Mouse (Mus musculus) T-helper 17 cell (primary cell): Measurements from ENCODE around the gene Ifitm5.
"Not testable (repeated sequence)": the region's sequence is repeated elsewhere in the genome, so short reads cannot be mapped to it uniquely, and the experiment has no call there.

ENCODE experiments used
- in situ Hi-C, 2 experiments: fragments of 300-600 bp; cut with MboI, MseI; formaldehyde crosslinking; loops; 1 replicate in 1 of 2; 2 replicates in 1 of 2; pipeline ENCODE4 v1.15.1; 2025; ENCODE audit warnings: high pct_unique_total_duplicates in 2 of 2

The Ifitm5 gene

GRCm38 (mm10) chr7:140949824-140950530 lies at the start of gene Ifitm5:
TSS of gene Ifitm5 (minus strand) at chr7:140950291.
- in situ Hi-C loops = loop anchor here in 1 of 2 experiments (5.0 kb wide), 1 partner anchor 222 kb away; the partner anchor contains the start of gene Rnh1

- in situ Hi-C loops = no loop called here
These were observed 49.0 kb upstream of the Ifitm5 start for GRCm38 (mm10) chr7:140998853-140999700.

- in situ Hi-C loops = no loop called here
These were observed 47.7 kb upstream of the Ifitm5 start for GRCm38 (mm10) chr7:140997817-140998216.

GRCm38 (mm10) chr7:140991117-140991689 lies 41.1 kb upstream of the Ifitm5 start:
- in situ Hi-C loops = no loop called here

- in situ Hi-C loops = no loop called here
These were observed 40.5 kb upstream of the Ifitm5 start for GRCm38 (mm10) chr7:140990622-140991021.

GRCm38 (mm10) chr7:140990185-140990584 lies 40.1 kb upstream of the Ifitm5 start:
- in situ Hi-C loops = no loop called here

GRCm38 (mm10) chr7:140989022-140989421 lies 38.9 kb upstream of the Ifitm5 start:
- in situ Hi-C loops = no loop called here

GRCm38 (mm10) chr7:140987182-140988138 lies 37.4 kb upstream of the Ifitm5 start:
- in situ Hi-C loops = no loop called here

GRCm38 (mm10) chr7:140982971-140983370 lies 32.9 kb upstream of the Ifitm5 start:
- in situ Hi-C loops = no loop called here

GRCm38 (mm10) chr7:140981704-140982103 lies 31.6 kb upstream of the Ifitm5 start:
- in situ Hi-C loops = no loop called here

GRCm38 (mm10) chr7:140976720-140977119 lies 26.6 kb upstream of the Ifitm5 start:
- in situ Hi-C loops = not testable (repeated sequence)

- in situ Hi-C loops = no loop called here
These were observed 25.4 kb upstream of the Ifitm5 start for GRCm38 (mm10) chr7:140975465-140975864.

- in situ Hi-C loops = no loop called here
These were observed 24.8 kb upstream of the Ifitm5 start for GRCm38 (mm10) chr7:140974940-140975339.

- in situ Hi-C loops = no loop called here
These were observed 23.5 kb upstream of the Ifitm5 start for GRCm38 (mm10) chr7:140973396-140974165.

GRCm38 (mm10) chr7:140971479-140972171 lies 21.5 kb upstream of the Ifitm5 start:
- in situ Hi-C loops = no loop called here

- in situ Hi-C loops = no loop called here
These were observed 20.8 kb upstream of the Ifitm5 start for GRCm38 (mm10) chr7:140970931-140971330.

- in situ Hi-C loops = not testable (repeated sequence)
These were observed 18.6 kb upstream of the Ifitm5 start for GRCm38 (mm10) chr7:140968710-140969109.

- in situ Hi-C loops = no loop called here
These were observed 17.9 kb upstream of the Ifitm5 start for GRCm38 (mm10) chr7:140967862-140968591.

GRCm38 (mm10) chr7:140966921-140967320 lies 16.8 kb upstream of the Ifitm5 start, which contains the start of gene Ifitm1:
TSS of gene Ifitm1 (plus strand) at chr7:140967221.
- in situ Hi-C loops = no loop called here
